Mouse (Mus musculus) stomach, embryonic 14.5 days (tissue): Measurements from ENCODE around the gene Rexo1. TPM values are rescaled to one million over a fixed set of nuclear protein-coding genes. Genes with fewer than 3 reads are reported as not detected.
A peak's percentile ranks its signal among the peaks of the same experiment; 100 is the strongest.

Experiments used
- ATAC-seq: fragments of 200-750 bp; cut with Nextera tagmentation; 2 replicates; pipeline ENCODE4 v1.8.0; 2017; ENCODE audit warnings: low read depth, moderate TSS enrichment; ENCODE audit not compliant: insufficient number of reproducible peaks, insufficient read depth, low FRiP score
- H3K27ac ChIP-seq: fragments of 300-500 bp; sonication (generic); 2 replicates; pipeline ENCODE4 v1.5.1; 2014; ENCODE audit warnings: mild to moderate bottlenecking, low read length, moderate library complexity, mixed read lengths
- H3K27me3 ChIP-seq: fragments of 300-500 bp; sonication (generic); 2 replicates; pipeline ENCODE4 v1.6.1; 2014; ENCODE audit warnings: low read length, control low read depth, mixed read lengths; ENCODE audit not compliant: control insufficient read depth, insufficient read depth
- H3K36me3 ChIP-seq: fragments of 300-500 bp; sonication (generic); 2 replicates; pipeline ENCODE4 v1.6.1; 2014; ENCODE audit warnings: mild to moderate bottlenecking, control low read depth, low read length, moderate library complexity, mixed read lengths; ENCODE audit not compliant: control insufficient read depth, insufficient read depth
- H3K4me1 ChIP-seq: fragments of 300-500 bp; sonication (generic); 2 replicates; pipeline ENCODE4 v1.6.1; 2014; ENCODE audit warnings: low read length, control low read depth, mixed read lengths; ENCODE audit not compliant: control insufficient read depth, insufficient read depth
- H3K4me2 ChIP-seq: fragments of 300-500 bp; sonication (generic); replicated peaks from 2 replicates; pipeline ENCODE4 v1.6.1; 2014; ENCODE audit warnings: low read depth, low read length, control low read depth
- H3K4me3 ChIP-seq: fragments of 300-500 bp; sonication (generic); 2 replicates; pipeline ENCODE4 v1.5.1; 2014; ENCODE audit warnings: low read depth, low read length, control low read depth
- H3K9ac ChIP-seq: fragments of 300-500 bp; sonication (generic); replicated peaks from 2 replicates; pipeline ENCODE4 v1.6.1; 2014; ENCODE audit warnings: low read depth, mild to moderate bottlenecking, control low read depth, low read length, moderate library complexity, mixed read lengths
- H3K9me3 ChIP-seq: fragments of 300-500 bp; sonication (generic); 2 replicates; pipeline ENCODE4 v1.6.1; 2016; ENCODE audit warnings: low read depth, low read length, control low read depth; ENCODE audit not compliant: control insufficient read depth
- WGBS: fragments of 180-500 bp; shearing (Covaris S2); extraction: QIAGEN DNeasy Blood & Tissue Kit; methylation state at CpG from one replicate; pipeline ENCODE4 v1.1.7; 2014; 5-methylcytosine and 5-hydroxymethylcytosine counted together
- polyA plus RNA-seq: library from polyadenylated mRNA; unstranded; fragments of >200 nt; fragmentation: Nextera tagmentation; extraction: Ambion mirVana; gene quantifications from 2 replicates; pipeline ENCODE4 v1.2.1, GENCODE M21; 2014

Rexo1 gene
- polyA plus RNA-seq, 1 experiment from 2014 or later: 22.9 TPM

DNA sequence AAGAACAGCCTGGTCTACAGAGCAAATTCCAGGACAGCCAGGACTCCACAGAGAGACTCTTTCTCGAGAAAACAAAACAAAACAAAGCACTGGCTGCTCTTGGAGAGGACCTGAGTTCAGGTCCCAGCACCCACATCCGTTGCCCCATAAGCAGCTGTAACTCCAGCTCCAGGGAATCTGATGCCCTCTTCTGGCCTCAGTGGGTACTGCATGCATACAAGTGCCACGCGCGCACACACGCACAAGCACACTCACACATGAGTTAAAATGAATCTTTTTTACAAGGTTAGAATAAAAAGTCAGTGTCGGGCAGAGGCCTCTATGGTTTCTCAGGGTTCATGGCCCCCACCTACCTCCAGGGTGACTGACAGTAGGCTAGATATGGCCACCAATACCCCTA lies 38.1 kb downstream of the Rexo1 start:
- Histone ChIP-seq H3K27me3 (no peaks in the 10 kb centered on the region), H3K4me3 (no peak overlapping the region), H3K4me1 (peaks cover 4% of the 10 kb centered on the region; the same call in 1 of the 2 replicates), H3K27ac (no peak overlapping the region), H3K9me3 (peaks cover 3% of the 10 kb centered on the region; the same call in 1 of the 2 replicates), H3K9ac (no peak overlapping the region), H3K36me3 (no peaks in the 10 kb centered on the region), H3K4me2 (no peak overlapping the region)
- ATAC-seq: no peak
- WGBS: 93% methylated on average over 7 of the region's 7 CpGs

DNA sequence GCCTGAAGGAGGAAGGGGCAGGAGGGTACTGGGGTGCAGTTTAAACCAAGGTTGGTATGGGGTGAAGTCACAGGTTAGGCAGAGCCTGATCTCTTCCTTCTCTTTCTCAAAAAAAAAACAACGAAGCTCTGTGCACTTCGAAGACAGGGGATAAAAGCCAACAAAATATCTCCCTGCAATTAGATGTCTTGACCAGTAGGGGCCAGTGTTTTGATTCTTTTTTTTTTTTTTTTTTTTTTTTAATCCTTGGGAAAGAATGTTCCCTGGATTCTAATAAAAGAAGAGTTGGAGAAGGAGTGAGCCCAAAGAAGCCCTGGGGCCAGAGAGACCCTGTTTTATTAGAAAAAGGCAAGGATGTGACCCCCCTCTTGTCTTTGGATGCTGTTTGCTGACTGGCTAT lies 42.1 kb downstream of the Rexo1 start:
- 75% methylated on average over 2 of the region's 2 CpGs for WGBS
- ATAC-seq: no peak
- no peak overlapping the region for H3K27ac ChIP-seq
- no peak overlapping the region for H3K4me3 ChIP-seq
- no peaks in the 10 kb centered on the region for H3K4me1 ChIP-seq
- H3K27me3 ChIP-seq: peaks cover 6% of the 10 kb centered on the region; the same call in 1 of the 2 replicates
- H3K9ac ChIP-seq: no peak overlapping the region
- no peak overlapping the region for H3K4me2 ChIP-seq
- no peaks in the 10 kb centered on the region for H3K36me3 ChIP-seq
- peaks cover 3% of the 10 kb centered on the region; the same call in 1 of the 2 replicates for H3K9me3 ChIP-seq

DNA sequence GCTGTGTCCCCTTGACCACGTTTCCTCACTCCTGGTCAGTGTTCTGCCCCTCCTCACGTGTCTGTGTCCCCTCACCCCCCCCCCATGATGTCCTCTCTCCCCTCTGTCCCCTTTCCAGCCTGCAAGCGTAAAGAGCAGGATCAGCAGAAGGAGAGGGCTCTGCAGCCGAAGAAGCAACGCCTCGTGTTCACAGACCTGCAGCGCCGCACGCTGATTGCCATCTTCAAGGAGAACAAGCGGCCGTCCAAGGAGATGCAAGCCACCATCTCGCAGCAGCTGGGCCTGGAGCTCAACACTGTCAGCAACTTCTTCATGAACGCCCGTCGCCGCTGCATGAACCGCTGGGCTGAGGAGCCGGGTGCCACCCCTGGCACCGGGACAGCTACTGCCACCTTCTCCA lies 47.6 kb downstream of the Rexo1 start:
- H3K4me3 ChIP-seq: no peak overlapping the region
- no peak overlapping the region for H3K27ac ChIP-seq
- H3K27me3 ChIP-seq: peaks cover 13% of the 10 kb centered on the region; the same call in 1 of the 2 replicates
- H3K9me3 ChIP-seq: no peaks in the 10 kb centered on the region; the same call in 1 of the 2 replicates
- no peak for ATAC-seq
- H3K36me3 ChIP-seq: no peaks in the 10 kb centered on the region
- H3K4me2 ChIP-seq: no peak overlapping the region
- 15% methylated on average over 19 of the region's 19 CpGs for WGBS
- no peak overlapping the region for H3K9ac ChIP-seq
- no peaks in the 10 kb centered on the region for H3K4me1 ChIP-seq

DNA sequence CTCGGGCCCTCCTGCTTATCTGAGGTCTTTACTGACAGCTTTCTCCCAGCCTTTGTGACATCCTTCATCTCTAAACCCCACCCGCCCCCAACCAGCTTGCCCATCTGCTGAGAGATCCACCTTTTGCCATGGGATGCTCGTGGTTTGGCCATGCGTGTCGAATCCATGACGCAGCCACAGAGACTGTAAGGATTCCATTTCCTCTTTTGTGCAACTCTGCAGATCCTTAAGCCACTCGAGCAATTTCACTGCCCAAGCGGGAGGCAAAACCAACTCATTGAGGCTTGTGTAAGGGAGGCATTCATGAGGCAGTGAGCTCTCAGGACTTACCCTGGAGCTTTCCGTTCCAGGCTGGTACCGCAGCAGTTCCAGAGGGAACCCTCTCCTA lies 51.1 kb downstream of the Rexo1 start:
- no peak overlapping the region for H3K4me3 ChIP-seq
- no peaks in the 10 kb centered on the region for H3K4me1 ChIP-seq
- no peak for ATAC-seq
- H3K9me3 ChIP-seq: no peaks in the 10 kb centered on the region
- peaks cover 19% of the 10 kb centered on the region; the same call in 1 of the 2 replicates for H3K27me3 ChIP-seq
- H3K27ac ChIP-seq: no peak overlapping the region
- no peak overlapping the region for H3K9ac ChIP-seq
- H3K36me3 ChIP-seq: no peaks in the 10 kb centered on the region
- H3K4me2 ChIP-seq: no peak overlapping the region
- WGBS: 58% methylated on average over 10 of the region's 10 CpGs

DNA sequence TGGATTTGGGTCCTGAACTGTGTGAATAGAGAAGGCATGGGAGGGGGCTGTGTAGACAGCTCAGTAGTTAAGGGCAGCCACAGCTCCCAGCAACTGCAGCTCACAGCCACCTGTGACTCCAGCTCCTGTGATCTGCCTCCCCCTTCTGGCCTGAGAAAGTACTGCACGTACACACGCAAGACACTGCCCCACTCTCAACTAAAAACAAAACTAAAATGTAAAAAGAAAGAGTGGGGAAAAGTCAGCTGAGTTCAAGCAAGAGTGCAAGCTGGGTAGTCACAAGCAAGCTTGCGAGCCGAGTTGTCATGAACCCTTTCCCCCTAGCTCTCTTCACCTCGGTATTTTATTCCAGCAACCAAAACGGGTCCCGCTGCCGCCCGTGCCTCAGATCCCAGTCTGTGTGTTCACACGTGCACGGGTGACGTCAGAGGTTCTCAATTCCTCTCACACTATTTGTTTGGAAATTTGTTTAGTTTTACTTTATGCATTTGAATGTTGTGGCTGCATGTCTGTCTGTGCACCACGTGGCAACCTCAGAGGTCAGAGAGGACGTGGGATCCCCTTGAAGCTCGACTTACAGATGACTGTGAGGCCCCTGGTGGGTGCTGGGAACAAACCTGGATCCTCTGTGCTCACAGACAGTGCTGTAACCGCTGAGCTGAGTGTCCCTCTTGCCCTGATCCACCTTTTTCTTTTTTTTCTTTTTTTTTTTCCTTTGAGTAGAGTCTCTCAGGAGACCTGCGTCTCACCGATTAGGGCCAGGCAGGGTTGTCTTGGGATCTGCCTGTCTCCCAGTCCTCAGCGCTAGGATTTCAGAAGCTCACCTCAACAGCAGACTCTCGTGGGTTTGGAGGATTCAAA lies 51.7 kb downstream of the Rexo1 start:
- H3K4me1 ChIP-seq: no peaks in the 10 kb centered on the region
- WGBS: 9% methylated on average over 20 of the region's 20 CpGs
- no peaks in the 10 kb centered on the region for H3K36me3 ChIP-seq
- H3K4me2 ChIP-seq: peak overlapping the region; percentile 61
- peak overlapping the region; percentile 28; the same call in 1 of the 2 replicates for H3K4me3 ChIP-seq
- ATAC-seq: peak; percentile 59; the same call in 1 of the 2 replicates
- no peaks in the 10 kb centered on the region for H3K9me3 ChIP-seq
- H3K9ac ChIP-seq: no peak overlapping the region
- H3K27ac ChIP-seq: no peak overlapping the region
- H3K27me3 ChIP-seq: peaks cover 20% of the 10 kb centered on the region; the same call in 1 of the 2 replicates

DNA sequence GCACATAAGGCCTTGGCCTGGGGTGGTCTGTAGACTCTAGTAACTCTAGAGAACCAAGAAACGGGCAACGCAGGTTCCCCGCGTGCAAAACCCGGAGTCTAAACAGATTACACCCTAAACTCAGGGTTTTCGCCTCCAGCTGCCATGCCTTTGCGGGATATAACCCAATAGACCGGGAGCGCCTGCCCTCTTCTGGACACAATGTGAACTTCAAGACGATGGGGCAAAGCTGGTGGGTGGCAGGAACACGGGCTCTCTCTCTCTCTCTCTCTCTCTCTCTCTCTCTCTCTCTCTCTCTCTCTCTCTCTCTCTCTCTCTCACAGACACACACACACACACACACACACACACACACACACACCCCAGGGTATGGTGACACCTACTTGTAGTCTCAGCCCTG lies 55.1 kb downstream of the Rexo1 start:
- Histone ChIP-seq H3K9ac (no peak overlapping the region), H3K4me3 (no peak overlapping the region), H3K9me3 (no peaks in the 10 kb centered on the region), H3K27me3 (peaks cover 33% of the 10 kb centered on the region), H3K4me2 (no peak overlapping the region), H3K4me1 (no peaks in the 10 kb centered on the region), H3K36me3 (no peaks in the 10 kb centered on the region), H3K27ac (no peak overlapping the region)
- no peak for ATAC-seq
- WGBS: under 1% methylated on average over 11 of the region's 11 CpGs

DNA sequence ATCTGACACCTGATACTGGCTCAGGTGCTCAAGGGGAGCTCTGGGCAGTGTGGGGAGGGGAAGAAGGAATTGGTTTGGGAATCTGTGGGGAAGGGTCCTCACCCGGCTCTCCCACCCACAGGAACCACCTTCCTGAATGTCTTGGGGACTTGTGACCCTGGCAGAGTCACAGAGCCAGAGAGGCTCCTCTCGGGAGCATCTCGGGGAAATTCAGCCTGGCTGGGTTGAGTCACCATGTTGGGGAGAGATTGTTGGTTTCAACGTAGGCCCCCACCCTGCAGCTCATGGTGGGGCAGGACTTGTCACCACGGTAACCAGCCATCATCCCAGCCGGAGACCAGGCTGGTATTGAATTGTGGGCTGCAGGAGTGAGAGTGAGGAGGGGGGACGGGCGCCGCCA lies 56.6 kb downstream of the Rexo1 start:
- Histone ChIP-seq H3K27me3 (peaks cover 39% of the 10 kb centered on the region), H3K4me2 (no peak overlapping the region), H3K27ac (no peak overlapping the region), H3K4me3 (no peak overlapping the region), H3K36me3 (no peaks in the 10 kb centered on the region), H3K9me3 (no peaks in the 10 kb centered on the region), H3K4me1 (no peaks in the 10 kb centered on the region), H3K9ac (no peak overlapping the region)
- no peak for ATAC-seq
- WGBS: 6% methylated on average over 9 of the region's 9 CpGs

DNA sequence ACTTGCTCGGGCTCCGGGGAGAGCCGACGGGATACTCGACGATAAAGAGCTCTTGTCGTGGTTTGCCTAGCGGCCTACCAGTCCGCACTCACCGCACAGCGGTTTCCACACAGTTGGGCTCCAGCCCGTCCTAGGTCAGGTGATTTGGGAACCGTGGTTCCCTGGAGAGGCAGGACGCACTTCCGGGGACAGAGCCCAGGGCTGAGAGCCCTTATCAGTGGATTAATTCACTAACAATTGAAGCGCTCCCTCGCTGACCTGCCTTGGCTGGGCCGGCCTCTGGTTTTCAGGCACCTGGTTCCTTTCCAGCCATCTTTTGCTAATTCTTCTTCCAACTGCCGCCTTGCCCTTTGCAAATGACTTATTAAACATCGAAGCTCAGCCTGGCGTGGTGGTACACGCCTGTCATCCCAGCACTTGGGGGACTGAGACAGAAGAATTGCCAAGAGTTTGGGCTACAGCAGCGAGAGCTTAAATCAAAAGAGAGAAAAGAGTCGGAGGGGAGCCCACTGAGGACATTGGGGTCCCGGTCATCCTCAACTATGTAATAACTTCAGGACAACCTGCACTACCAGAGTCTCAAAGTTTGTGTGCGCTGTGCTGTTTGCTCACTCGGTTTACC lies 57.6 kb downstream of the Rexo1 start:
- ATAC-seq: peak; percentile 35; the same call in 1 of the 2 replicates
- H3K4me1 ChIP-seq: no peaks in the 10 kb centered on the region
- H3K9me3 ChIP-seq: no peaks in the 10 kb centered on the region
- no peaks in the 10 kb centered on the region for H3K36me3 ChIP-seq
- H3K27ac ChIP-seq: 0 out of 2 replicates have a peak overlapping the region, but pooled peaks have one; percentile 21
- no peak overlapping the region for H3K9ac ChIP-seq
- H3K27me3 ChIP-seq: peaks cover 48% of the 10 kb centered on the region
- 2% methylated on average over 27 of the region's 27 CpGs for WGBS
- H3K4me2 ChIP-seq: no peak overlapping the region
- H3K4me3 ChIP-seq: no peak overlapping the region
